Mouse (Mus musculus) MEL (cell line): ENCODE results near the gene Zyx.

Source experiments
- CHD2 ChIP-seq: IDR thresholded peaks from 2 replicates; pipeline ENCODE4 v1.6.1; 2011; ENCODE audit warnings: low read length, improper control_type of control experiment
- CTCF ChIP-seq, 3 experiments: IDR thresholded peaks in 2 of 3; conservative IDR thresholded peaks in 1 of 3; 2 replicates each; pipeline ENCODE4 v1.5.1; 2011 to 2012; ENCODE audit warnings: low read length in 3 of 3, low read depth in 2 of 3, mild to moderate bottlenecking in 2 of 3, improper control_type of control experiment in 1 of 3, inconsistent platforms in 1 of 3, mixed read lengths in 1 of 3, moderate library complexity in 1 of 3; ENCODE audit not compliant: control insufficient read depth in 1 of 3, insufficient read depth in 1 of 3, poor library complexity in 1 of 3, severe bottlenecking in 1 of 3
- ELF1 ChIP-seq: IDR thresholded peaks from 2 replicates; pipeline ENCODE4 v1.6.1; 2014; ENCODE audit warnings: low read depth, mild to moderate bottlenecking, inconsistent platforms, low read length, improper control_type of control experiment, moderate library complexity
- KAT2A ChIP-seq: conservative IDR thresholded peaks from 2 replicates; pipeline ENCODE4 v1.6.1; 2012; ENCODE audit warnings: low read depth, low read length, improper control_type of control experiment, inconsistent platforms
- NRF1 ChIP-seq: IDR thresholded peaks from 2 replicates; pipeline ENCODE4 v1.6.1; 2014; ENCODE audit warnings: low read depth, mild to moderate bottlenecking, inconsistent platforms, low read length, improper control_type of control experiment, moderate library complexity; ENCODE audit not compliant: poor library complexity, insufficient read depth, severe bottlenecking
- POLR2A ChIP-seq, 2 experiments: IDR thresholded peaks; 2 replicates each; pipeline ENCODE4 v1.6.1; 2011 to 2012; ENCODE audit warnings: low read length in 2 of 2, mild to moderate bottlenecking in 2 of 2, control low read depth in 1 of 2, improper control_type of control experiment in 1 of 2, low read depth in 1 of 2, moderate library complexity in 1 of 2; ENCODE audit not compliant: control insufficient read depth in 1 of 2, insufficient read depth in 1 of 2, poor library complexity in 1 of 2
- POLR2AphosphoS2 ChIP-seq: IDR thresholded peaks from 2 replicates; pipeline ENCODE4 v1.6.1; 2011; ENCODE audit warnings: low read length, improper control_type of control experiment
- TCF12 ChIP-seq: IDR thresholded peaks from 2 replicates; pipeline ENCODE4 v1.6.1; 2014; ENCODE audit warnings: low read depth, mild to moderate bottlenecking, inconsistent platforms, low read length, improper control_type of control experiment, moderate library complexity

DNA sequence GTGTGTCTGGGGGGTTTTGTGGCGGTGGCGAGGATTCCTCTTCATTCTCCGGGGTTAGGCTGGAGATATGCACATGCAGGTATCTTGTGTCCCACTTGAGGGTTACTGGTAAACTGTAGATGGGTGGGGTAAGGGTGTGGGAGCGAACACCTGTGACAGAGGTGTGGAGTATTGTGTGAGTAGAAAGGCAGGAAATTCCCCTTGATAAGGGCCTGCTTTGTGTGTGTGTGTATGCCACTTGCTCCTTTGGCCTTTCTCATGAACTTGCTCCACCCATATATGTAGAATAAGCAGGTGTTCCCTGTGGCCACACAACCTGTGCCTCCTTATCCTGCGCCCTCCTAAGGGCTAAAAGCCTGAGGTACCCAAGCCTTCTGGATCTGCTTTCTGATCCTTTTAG lies 7.5 kb downstream of the Zyx start:
- no peak for TF ChIP-seq CTCF (IDR thresholded peaks at IDR 0.05 in 2 of 3, conservative IDR thresholded peaks at IDR 0.05 in 1 of 3; ENCODE audit: control insufficient read depth in 1 of 3, insufficient read depth in 1 of 3, low read depth in 2 of 3, low read length in 3 of 3, poor library complexity in 1 of 3, severe bottlenecking in 1 of 3)
- no peak for TF ChIP-seq CHD2
- TF ChIP-seq TCF12, result no peak
- TF ChIP-seq ELF1, result no peak
- TF ChIP-seq NRF1, result no peak
- TF ChIP-seq POLR2AphosphoS2, result no peak
- no peak for TF ChIP-seq KAT2A
- TF ChIP-seq POLR2A (IDR thresholded peaks at IDR 0.05; ENCODE audit: control insufficient read depth in 1 of 2, insufficient read depth in 1 of 2, low read depth in 1 of 2, low read length in 2 of 2, poor library complexity in 1 of 2), result no peak
